Mouse (Mus musculus) adrenal gland, postnatal 25 days (tissue): ENCODE measurements around the gene Hnrnpm. TPM values are rescaled to one million over a fixed set of nuclear protein-coding genes. Genes with fewer than 3 reads are reported as not detected.
"Not testable (repeated sequence)": the region's sequence is repeated elsewhere in the genome, so short reads cannot be mapped to it uniquely, and the experiment has no call there.

ENCODE experiments used
- DNase-seq: peaks from one replicate; pipeline ENCODE4 v3.0.0; 2021; ENCODE audit warnings: mixed read lengths
- total RNA-seq: library from RNA; stranded (reverse); gene quantifications from 2 replicates; pipeline ENCODE4 v1.2.3, GENCODE M21; 2021

Hnrnpm gene
- total RNA-seq, 1 experiment from 2014 or later = 202 TPM

- no peak for DNase-seq
Measured at GRCm38 (mm10) chr17:33669681-33670080, 17.0 kb downstream of the Hnrnpm start.

- no peak for DNase-seq
Measured at GRCm38 (mm10) chr17:33666813-33667212, 19.8 kb downstream of the Hnrnpm start.

DNA sequence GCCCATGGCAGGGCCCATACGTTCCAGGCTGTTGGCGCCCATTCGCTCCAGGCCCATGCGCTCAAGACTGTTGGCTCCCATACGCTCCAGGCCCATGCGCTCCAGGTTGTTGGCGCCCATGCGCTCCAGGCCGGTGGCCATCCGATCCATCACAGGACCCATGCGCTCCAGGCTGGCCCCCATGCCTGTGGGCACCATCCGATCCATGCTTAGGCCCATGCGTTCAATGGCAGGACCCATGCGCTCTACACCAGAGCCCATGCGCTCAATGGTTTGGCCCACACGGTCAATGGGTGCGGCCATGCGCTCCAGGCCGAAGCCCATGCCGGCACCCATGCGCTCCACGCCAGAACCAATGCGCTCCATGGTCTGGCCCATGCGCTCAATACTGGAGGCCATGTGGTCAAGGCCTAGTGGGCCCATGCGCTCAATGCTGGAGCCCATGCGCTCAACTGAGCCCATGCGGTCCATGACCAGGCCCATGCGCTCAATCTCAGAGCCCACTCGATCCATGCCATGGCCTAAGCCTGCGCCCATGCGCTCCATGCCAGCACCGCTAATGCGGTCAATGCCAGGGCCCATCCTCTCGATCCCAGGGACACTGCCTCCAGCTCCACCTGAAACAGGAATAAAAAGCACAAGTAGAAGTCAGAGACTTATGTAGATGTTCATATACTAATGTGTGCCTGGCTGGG is 36.7 kb downstream of the Hnrnpm start:
- no peak for DNase-seq

GRCm38 (mm10) chr17:33645073-33645472 is 41.6 kb downstream of the Hnrnpm start:
- DNase-seq = no peak

GRCm38 (mm10) chr17:33644068-33644467 is 42.6 kb downstream of the Hnrnpm start:
- no peak for DNase-seq

DNA sequence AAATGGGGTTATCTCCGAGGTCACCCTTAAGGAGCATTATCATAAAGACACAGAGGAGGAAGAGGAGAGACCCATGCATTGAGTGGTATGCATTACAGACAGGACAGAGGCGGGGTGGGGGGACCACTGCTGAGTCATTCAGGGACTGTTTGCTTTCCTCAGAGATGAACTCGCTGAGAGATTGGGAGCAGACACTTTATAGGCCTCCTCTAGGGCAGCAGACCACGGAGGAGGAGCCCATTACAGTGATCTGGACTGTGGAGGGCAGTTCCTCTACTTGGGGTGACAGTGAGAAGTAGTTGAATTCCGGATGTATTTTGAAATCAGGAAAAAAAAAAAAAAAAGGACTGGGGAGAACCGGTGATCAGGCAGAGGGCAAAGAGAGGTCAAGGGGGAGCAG is 46.9 kb downstream of the Hnrnpm start:
- no peak for DNase-seq

GRCm38 (mm10) chr17:33637516-33638276 is 49.0 kb downstream of the Hnrnpm start, which contains the start of gene Pram1:
TSS of gene Pram1 (plus strand) at chr17:33638056.
- DNase-seq = no peak

- no peak for DNase-seq
Measured at GRCm38 (mm10) chr17:33637038-33637437, 49.6 kb downstream of the Hnrnpm start.

DNA sequence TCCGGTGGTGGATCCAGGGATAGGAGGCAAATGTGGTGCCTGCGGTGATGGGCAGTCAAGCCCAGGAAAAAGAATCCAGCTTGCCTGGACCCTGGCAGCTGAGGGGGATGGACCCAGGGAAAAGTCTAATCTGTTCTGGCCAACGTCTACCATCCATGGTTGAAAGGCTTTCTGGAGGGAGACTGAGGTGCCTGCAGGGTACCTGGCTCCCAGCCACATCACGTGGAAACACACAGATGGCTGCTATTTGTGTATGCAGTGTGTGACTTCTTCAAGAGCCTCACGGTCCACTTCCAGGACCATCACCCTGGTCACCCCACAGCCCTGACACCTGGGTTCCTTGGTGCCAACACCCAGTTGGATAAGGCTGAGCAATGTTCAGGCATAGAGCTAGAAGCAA is 54.9 kb downstream of the Hnrnpm start:
- DNase-seq = peak; percentile 21

- DNase-seq = no peak
Measured at GRCm38 (mm10) chr17:33631236-33631635, 55.4 kb downstream of the Hnrnpm start.

GRCm38 (mm10) chr17:33630171-33630895 is 56.3 kb downstream of the Hnrnpm start:
- no peak for DNase-seq

DNA sequence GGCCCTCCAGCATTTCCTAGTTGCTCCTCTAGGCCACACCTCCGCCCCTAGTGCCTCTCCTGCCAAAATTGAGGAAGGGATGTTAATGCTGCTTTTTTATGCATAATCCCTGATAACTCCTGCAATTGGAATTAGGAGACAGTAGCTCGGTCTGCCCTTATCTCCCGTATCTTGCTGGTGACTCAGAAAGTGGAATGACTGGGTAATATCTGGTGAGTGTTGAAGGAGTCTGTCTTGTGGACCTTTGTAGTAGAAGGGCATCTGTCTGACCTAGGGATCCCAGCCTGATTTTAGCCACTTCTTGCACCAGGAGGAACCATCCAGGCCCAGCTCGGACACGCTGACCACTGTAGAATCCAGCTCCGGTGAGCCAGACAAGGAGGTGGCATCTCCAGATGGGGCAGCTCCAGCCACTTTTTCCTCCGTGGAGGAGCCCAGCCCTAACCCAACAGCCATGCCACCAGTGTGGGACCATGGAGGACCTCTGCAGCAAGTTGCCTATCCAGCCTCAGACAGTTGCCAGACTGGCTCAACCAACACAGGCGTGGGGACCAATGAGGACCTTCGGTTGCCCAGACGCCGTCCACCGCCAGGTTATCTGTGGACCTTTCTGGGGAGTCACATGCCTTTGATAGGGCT is 57.1 kb downstream of the Hnrnpm start:
- no peak for DNase-seq

DNA sequence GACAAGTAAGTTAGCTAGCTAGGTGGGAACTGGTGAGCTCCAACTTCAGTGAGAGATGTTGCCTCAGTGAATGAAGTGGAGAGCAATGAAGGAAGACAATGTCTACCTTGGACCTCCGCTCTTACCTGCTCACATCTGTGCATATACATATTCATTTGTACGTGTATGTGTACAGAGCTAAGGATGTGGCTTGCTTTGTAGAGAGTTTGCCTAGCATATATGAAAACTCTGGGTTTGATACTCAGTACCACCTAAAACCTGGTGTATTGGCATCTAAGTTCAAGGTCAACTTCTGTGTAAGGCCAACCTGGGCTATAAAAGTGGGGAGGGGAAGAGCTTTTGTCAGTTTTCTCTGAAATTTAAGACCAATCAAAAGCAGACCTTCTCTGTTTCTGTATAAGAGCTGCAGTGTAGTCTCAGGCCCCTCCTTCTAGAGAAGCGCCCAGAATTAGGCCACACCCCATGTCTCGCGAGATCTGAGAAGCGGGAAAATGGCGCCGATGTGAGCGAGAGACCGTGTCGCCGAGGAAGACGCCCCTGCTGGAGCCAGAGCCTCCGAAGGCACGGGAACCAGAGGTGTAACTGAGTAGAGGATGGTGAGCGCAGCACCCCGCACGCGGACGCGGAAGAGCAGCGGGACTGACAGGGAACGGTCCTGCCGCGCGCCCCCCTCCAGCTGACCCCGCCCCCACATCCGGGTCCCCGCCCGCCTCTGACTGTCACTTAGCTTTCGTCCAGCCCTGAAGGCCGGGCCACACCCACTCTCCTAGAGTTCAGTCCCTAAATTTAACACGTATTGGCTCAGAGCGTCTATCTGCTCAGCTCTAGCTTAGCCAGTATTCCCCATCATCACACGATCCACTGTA is 57.8 kb downstream of the Hnrnpm start, which contains the start of gene Zfp414:
Gene Zfp414, plus strand, starts transcription at position 470 of the 866 bp plus-strand sequence.
- peak; percentile 87 for DNase-seq

DNA sequence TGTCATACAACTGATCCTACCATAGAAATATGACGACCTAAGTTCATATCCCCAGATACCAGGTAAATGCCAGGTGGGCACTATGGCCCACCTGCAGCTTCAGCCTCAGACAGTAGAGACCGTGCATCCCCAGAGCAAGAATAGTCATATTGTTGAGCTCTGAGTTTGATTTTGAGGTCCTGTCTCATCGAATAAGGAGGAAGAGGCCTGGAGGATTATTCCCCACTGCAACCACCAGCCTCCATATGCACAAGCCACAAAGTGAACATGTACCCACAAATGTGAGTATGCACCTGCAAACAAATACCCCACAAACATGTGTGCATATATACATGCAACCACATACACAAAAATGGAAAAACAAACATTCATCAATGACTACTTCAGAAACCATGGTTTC is 59.4 kb downstream of the Hnrnpm start:
- no peak for DNase-seq

DNA sequence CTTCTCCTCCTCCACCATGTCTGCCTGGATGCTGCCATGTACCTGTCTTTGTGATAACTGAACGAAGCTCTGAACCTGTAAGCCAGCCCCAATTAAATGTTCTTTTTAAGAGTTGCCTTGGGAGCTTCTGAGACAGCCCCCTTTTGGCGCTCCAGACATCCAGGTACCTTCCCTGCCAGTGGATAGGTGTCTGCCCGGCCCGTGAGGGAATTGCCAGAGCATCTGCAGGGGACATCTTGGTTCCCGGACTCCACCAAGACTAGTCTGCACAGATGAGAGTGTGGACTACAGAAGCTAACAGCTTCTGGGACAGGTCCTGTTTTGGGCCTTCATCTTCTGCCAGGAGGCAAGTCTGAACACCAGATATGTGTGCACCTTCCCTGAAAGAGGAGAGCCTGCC is 72.9 kb downstream of the Hnrnpm start:
- not testable (repeated sequence) for DNase-seq

DNA sequence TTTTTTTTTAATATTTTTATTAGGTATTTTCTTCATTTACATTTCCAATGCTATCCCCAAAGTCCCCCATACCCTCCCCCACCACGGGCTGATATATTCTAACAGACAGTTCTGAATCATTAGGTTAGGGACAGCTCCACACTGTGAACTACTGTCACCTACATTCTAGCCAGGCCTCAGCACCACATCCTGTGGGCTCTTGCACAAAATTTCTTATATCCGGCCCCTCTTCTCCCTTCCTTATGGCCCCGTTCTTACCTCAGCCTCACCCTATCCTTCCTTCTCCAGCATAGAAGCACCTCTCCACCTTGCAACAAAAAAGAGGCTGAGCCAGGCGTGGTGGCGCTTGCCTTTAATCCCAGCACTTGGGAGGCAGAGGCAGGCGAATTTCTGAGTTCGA is 76.1 kb downstream of the Hnrnpm start:
- no peak for DNase-seq

DNA sequence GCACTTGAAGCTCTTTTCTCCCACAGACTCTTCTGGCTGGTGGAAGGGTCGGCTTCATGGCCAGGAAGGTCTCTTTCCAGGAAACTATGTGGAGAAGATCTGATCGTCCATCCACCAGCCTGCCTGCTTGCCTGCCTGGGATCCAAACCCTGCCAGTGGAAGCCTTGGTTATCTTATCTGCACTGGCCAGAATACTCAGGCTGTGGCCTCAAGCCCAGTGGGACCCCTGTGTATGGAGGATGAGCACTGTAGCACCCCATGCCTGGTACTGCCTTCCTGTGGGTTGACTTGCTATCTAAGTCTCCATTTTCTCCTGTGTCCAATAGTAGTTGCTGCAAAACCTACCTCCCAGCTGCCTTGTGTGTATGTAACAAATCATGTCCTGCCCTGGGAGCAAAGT is 79.4 kb downstream of the Hnrnpm start:
- no peak for DNase-seq

DNA sequence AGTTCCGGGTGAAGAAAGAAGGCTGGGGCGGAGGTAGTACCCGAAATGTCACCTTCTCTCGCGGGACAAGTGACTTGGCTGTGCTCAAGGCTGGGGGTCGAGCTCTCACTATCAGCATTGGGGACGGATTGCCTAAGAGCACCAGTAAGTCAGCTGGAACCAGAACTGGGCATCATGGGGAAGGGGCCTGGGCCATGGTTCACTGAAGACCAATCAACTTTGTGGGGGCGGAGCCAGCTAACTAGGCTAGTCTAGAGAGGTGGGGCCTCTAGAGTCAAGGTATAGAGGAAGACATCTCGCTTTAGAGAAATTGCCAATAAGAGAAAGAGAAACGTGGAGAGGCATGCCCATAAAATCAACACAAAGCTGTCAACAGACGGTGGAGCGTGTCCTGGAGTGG is 84.7 kb downstream of the Hnrnpm start:
- no peak for DNase-seq

GRCm38 (mm10) chr17:33600831-33601230 is 85.8 kb downstream of the Hnrnpm start:
- DNase-seq = no peak

GRCm38 (mm10) chr17:33599836-33600475 is 86.7 kb downstream of the Hnrnpm start:
- DNase-seq = no peak

DNA sequence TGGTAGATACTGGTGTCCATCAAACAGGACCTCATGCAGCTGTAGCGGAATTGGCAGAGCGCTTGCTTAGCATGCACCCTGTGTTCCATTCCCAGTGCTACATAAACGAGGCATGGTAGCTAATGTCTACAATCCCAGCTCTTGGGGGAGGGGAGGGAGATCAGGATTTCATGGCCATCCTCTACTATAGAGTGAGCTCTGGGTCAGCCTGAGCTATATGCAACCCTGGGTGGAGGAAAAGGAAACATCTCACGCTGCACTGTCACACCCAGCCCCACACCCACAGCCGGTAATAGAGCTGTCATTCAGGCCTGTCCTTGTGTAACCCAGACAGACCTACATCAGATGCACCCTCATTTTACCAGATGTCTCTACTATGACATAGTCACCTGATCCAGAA is 88.2 kb downstream of the Hnrnpm start:
- DNase-seq = no peak
